Mouse (Mus musculus) G1E-ER4 (cell line): ENCODE data around the gene Krtap19-4. TPM values are rescaled to one million over a fixed set of nuclear protein-coding genes. Genes with fewer than 3 reads are reported as not detected.

Experiments used
- GATA1 ChIP-seq: IDR thresholded peaks from one replicate; pipeline ENCODE4 v1.8.0; 2012; ENCODE audit warnings: low read length, inconsistent platforms
- polyA plus RNA-seq: library from polyadenylated mRNA; stranded (reverse); fragments of >175 nt; gene quantifications from 2 replicates; pipeline ENCODE4 v1.2.3, GENCODE M21; 2012

Gene Krtap19-4
- polyA plus RNA-seq = not detected in 2 replicates

- TF ChIP-seq GATA1 = no peak
Observed at GRCm38 (mm10) chr16:88884989-88885388, at the start of gene Krtap19-4. Gene Krtap19-4, minus strand, starts transcription at chr16:88885089.

DNA sequence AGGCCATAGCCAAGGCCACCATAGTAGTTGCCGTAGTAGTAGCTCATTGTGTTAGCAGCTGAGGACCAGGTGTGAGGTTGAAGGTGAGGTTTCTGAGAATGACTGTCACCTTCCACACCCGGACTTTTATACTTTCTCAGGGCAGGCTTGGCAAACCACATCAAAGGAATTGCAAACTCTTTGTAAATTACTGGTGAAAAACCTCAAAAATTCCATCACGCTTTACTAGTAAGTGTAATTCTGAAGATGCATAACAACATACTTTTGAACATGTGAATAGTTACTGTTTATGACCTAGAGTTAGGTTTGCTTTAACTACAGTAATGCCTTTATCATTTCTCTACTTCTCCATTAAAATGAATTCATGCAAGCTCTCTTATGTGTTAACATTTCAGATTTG lies 47.3 kb upstream of the Krtap19-4 start, which contains the start of gene Krtap19-9b:
Gene Krtap19-9b, minus strand, starts transcription at position 101 of the 400 bp plus-strand sequence.
- no peak for TF ChIP-seq GATA1

DNA sequence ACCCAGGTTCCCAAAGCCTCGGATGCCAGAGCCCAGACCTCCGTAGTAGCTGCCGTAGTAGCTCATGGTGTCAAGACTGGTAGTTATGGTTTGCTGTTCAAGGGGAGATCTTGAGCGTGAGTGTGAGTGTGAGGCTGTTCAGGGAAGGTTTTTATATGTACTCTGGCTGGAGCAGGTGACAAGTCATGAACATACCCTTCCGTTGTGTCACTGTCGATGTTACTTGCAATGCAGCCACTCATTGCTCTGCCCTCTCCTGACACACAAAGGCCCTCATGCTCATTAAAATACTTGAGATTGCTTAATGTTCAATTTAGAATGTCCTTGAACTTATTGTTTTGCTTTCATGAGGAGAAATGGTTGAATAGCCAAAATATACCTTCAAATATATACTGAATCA lies 11.5 kb upstream of the Krtap19-4 start, which contains the start of gene Krtap19-5:
Gene Krtap19-5, minus strand, starts transcription at position 101 of the 400 bp plus-strand sequence.
- TF ChIP-seq GATA1 = no peak

DNA sequence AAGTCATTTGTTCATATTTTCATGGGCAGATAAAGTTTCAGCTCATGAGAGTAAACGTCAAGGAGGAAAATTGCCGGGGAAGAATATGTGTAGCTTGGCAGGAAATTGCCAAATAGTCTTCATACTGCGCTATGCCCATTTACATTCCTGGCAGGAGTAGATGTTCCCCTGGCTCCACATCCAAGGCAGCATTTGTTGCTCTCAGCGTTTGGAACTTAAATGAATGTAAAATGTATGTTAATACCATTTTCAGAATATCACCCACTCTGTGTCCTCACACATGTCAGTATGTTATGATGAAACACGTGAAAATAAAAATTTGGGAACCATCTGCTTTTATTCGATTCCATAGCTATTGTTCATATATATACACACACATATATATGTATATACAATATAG lies 2.0 kb upstream of the Krtap19-4 start:
- no peak for TF ChIP-seq GATA1

- no peak for TF ChIP-seq GATA1
Observed at GRCm38 (mm10) chr16:88877938-88878337, 7.0 kb downstream of the Krtap19-4 start, which contains the start of gene Krtap19-3. Gene Krtap19-3, minus strand, starts transcription at chr16:88878038.

DNA sequence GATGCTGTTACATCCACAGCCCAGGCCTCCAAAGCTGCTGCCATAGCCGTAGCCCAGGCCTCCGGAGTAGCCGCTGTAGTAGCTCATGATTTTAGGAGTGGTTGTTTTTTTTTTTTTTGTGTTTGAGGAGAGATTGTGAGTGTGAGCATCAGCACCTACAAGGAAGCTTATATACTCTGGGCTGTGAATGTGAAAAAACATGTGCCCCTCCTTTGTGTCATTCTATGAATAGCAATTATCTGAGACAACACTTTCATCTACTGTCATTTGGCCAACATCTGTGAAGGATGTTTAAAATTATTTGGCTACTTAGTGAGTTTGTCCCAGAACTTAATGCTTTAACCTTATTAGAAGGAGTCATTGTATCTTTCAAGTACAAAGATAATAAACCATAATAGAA lies 10.7 kb downstream of the Krtap19-4 start, which contains the start of gene Krtap19-2:
Gene Krtap19-2, minus strand, starts transcription at position 101 of the 400 bp plus-strand sequence.
- TF ChIP-seq GATA1 = no peak

GRCm38 (mm10) chr16:88869311-88869710 lies 15.6 kb downstream of the Krtap19-4 start, which contains the start of gene Krtap19-1:
Gene Krtap19-1, minus strand, starts transcription at chr16:88869411.
- no peak for TF ChIP-seq GATA1

- TF ChIP-seq GATA1 = no peak
Observed at GRCm38 (mm10) chr16:88864887-88865407, 19.9 kb downstream of the Krtap19-4 start.

- no peak for TF ChIP-seq GATA1
Observed at GRCm38 (mm10) chr16:88851450-88851849, 33.4 kb downstream of the Krtap19-4 start.

DNA sequence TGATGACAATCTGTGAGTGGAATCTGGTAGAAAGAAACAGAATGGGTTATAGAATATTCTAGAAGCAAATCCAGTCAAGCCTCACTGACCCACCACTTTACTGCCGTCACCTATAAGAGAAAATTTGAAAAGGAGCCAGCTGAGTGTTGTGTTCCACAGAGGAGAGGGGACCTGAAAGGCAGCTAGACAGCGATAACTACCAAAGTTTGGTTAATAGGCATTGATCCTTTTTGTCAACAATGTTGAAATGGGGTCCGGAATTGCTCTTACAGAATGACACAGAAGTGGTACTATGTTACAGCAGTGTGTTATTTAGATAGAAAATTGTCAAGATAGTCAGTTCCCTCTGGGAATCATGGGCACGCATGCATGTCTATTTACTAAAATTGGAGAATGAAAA lies 36.3 kb downstream of the Krtap19-4 start:
- no peak for TF ChIP-seq GATA1

DNA sequence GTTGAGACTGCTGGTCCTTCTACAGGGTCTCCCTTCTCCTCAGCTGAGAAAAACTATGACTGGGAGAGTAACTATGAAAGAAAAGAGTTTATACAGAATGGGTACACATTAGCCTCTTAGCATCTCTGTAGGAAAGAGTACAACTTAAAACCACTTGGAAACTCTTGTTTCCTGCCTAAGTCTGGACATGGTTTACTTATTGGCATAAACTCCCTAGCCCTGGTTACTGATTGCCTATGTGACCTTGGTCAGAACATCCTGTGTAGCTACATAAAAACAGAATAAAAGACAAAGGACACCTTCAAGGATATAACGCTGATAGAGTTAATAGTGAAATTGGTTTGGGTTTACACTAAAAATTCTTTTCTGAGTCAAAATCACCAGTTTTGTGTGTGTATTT lies 37.5 kb downstream of the Krtap19-4 start:
- no peak for TF ChIP-seq GATA1

Other genes with a start within 250 kb of the Krtap19-4 start
- gene Krtap26-1, start 237.3 kb downstream of the Krtap19-4 start, polyA plus RNA-seq = not detected in 2 replicates
- gene Krtap27-1, start 213.4 kb downstream of the Krtap19-4 start, polyA plus RNA-seq = not detected in 2 replicates
- not detected in 2 replicates for gene 2310061N02Rik, start 177.1 kb downstream of the Krtap19-4 start, polyA plus RNA-seq
- not detected in 2 replicates for gene Krtap13-1, start 156.2 kb downstream of the Krtap19-4 start, polyA plus RNA-seq
- not detected in 2 replicates for gene Krtap13, start 133.5 kb downstream of the Krtap19-4 start, polyA plus RNA-seq
- gene 2310034C09Rik, start 126.2 kb downstream of the Krtap19-4 start, polyA plus RNA-seq = not detected in 2 replicates
- gene 2310057N15Rik, start 110.9 kb downstream of the Krtap19-4 start, polyA plus RNA-seq = not detected in 2 replicates
- gene Gm5965, start 107.2 kb downstream of the Krtap19-4 start, polyA plus RNA-seq = not detected in 2 replicates
- gene Gm20741, start 72.9 kb downstream of the Krtap19-4 start, polyA plus RNA-seq = not detected in 2 replicates
- not detected in 2 replicates for gene Krtap15, start 64.9 kb downstream of the Krtap19-4 start, polyA plus RNA-seq
- gene Krtap14, start 58.9 kb downstream of the Krtap19-4 start, polyA plus RNA-seq = not detected in 2 replicates
- not detected in 2 replicates for gene Krtap19-1, start 15.7 kb downstream of the Krtap19-4 start, polyA plus RNA-seq
- gene Krtap19-2, start 10.8 kb downstream of the Krtap19-4 start, polyA plus RNA-seq = not detected in 2 replicates
- not detected in 2 replicates for gene Krtap19-3, start 7.1 kb downstream of the Krtap19-4 start, polyA plus RNA-seq
- gene Krtap19-5, start 11.4 kb upstream of the Krtap19-4 start, polyA plus RNA-seq = not detected in 2 replicates
- gene Krtap19-9b, start 47.2 kb upstream of the Krtap19-4 start, polyA plus RNA-seq = not detected in 2 replicates
- not detected in 2 replicates for gene Krtap16-3, start 77.8 kb upstream of the Krtap19-4 start, polyA plus RNA-seq
- not detected in 2 replicates for gene Krtap22-2, start 125.7 kb upstream of the Krtap19-4 start, polyA plus RNA-seq
- gene Gm10229, start 130.2 kb upstream of the Krtap19-4 start, polyA plus RNA-seq = not detected in 2 replicates
- not detected in 2 replicates for gene Krtap6-1, start 146.6 kb upstream of the Krtap19-4 start, polyA plus RNA-seq
- not detected in 2 replicates for gene Gm10228, start 156.4 kb upstream of the Krtap19-4 start, polyA plus RNA-seq
- not detected in 2 replicates for gene Krtap6-5, start 162.8 kb upstream of the Krtap19-4 start, polyA plus RNA-seq
- not detected in 2 replicates for gene 1110025L11Rik, start 178.9 kb upstream of the Krtap19-4 start, polyA plus RNA-seq
- not detected in 2 replicates for gene Krtap6-3, start 198.9 kb upstream of the Krtap19-4 start, polyA plus RNA-seq